Mouse (Mus musculus): ENCODE measurements at regions not wholly inside any gene's neighbourhood (a gene's known extent, or its start where the extent isn't known, plus 50 kb on each side); places are given as distances from the start of the nearest gene placed in this dataset.

GRCm38 (mm10) chr2:51240000-51240399 lies 91.1 kb upstream of the Rnd3 start:
- Histone ChIP-seq H3K9ac (replicated peaks; ENCODE audit: low read depth, low read length) (no peak overlapping the region), H3K9me3 (ENCODE audit: control insufficient read depth, low read length) (no peaks in the 10 kb centered on the region), H3K27ac (ENCODE audit: low read length) (no peak overlapping the region), H3K4me2 (ENCODE audit: low read length) (no peak overlapping the region), H3K4me1 (replicated peaks; ENCODE audit: control insufficient read depth, insufficient read depth, low read length) (peaks cover 12% of the 10 kb centered on the region), H3K36me3 (ENCODE audit: control insufficient read depth, insufficient read depth) (no peaks in the 10 kb centered on the region), H3K4me3 (replicated peaks; ENCODE audit: low read length) (no peak overlapping the region), H3K27me3 (replicated peaks; ENCODE audit: control insufficient read depth, insufficient read depth, low read length) (no peaks in the 10 kb centered on the region)
- WGBS, result 100% methylated on average over 1 of the region's 1 CpGs
- ATAC-seq, result no peak

- Histone ChIP-seq H3K27ac (ENCODE audit: low read length) (no peak overlapping the region), H3K4me3 (replicated peaks; ENCODE audit: low read length) (no peak overlapping the region), H3K27me3 (replicated peaks; ENCODE audit: control insufficient read depth, insufficient read depth, low read length) (no peaks in the 10 kb centered on the region), H3K4me1 (replicated peaks; ENCODE audit: control insufficient read depth, insufficient read depth, low read length) (peaks cover 12% of the 10 kb centered on the region), H3K9ac (replicated peaks; ENCODE audit: low read depth, low read length) (no peak overlapping the region), H3K36me3 (ENCODE audit: control insufficient read depth, insufficient read depth) (no peaks in the 10 kb centered on the region), H3K9me3 (ENCODE audit: control insufficient read depth, low read length) (no peaks in the 10 kb centered on the region), H3K4me2 (ENCODE audit: low read length) (no peak overlapping the region)
- ATAC-seq, result no peak
- WGBS, result 77% methylated on average over 4 of the region's 4 CpGs
These were observed 90.1 kb upstream of the Rnd3 start for GRCm38 (mm10) chr2:51238992-51239391.

GRCm38 (mm10) chr2:51238131-51238931 lies 89.4 kb upstream of the Rnd3 start:
- WGBS, result 12% methylated on average over 16 of the region's 16 CpGs
- Histone ChIP-seq H3K4me1 (replicated peaks; ENCODE audit: control insufficient read depth, insufficient read depth, low read length) (peaks cover 12% of the 10 kb centered on the region), H3K9me3 (ENCODE audit: control insufficient read depth, low read length) (no peaks in the 10 kb centered on the region), H3K9ac (replicated peaks; ENCODE audit: low read depth, low read length) (no peak overlapping the region), H3K36me3 (ENCODE audit: control insufficient read depth, insufficient read depth) (no peaks in the 10 kb centered on the region), H3K27ac (ENCODE audit: low read length) (no peak overlapping the region), H3K4me2 (ENCODE audit: low read length) (peak overlapping the region; percentile 21), H3K4me3 (replicated peaks; ENCODE audit: low read length) (no peak overlapping the region), H3K27me3 (replicated peaks; ENCODE audit: control insufficient read depth, insufficient read depth, low read length) (no peaks in the 10 kb centered on the region)
- ATAC-seq, result 0 out of 2 replicates have a peak, but pooled peaks have one; percentile 33

GRCm38 (mm10) chr2:51237451-51237850 lies 88.5 kb upstream of the Rnd3 start:
- Histone ChIP-seq H3K4me2 (ENCODE audit: low read length) (no peak overlapping the region), H3K9me3 (ENCODE audit: control insufficient read depth, low read length) (no peaks in the 10 kb centered on the region), H3K36me3 (ENCODE audit: control insufficient read depth, insufficient read depth) (no peaks in the 10 kb centered on the region), H3K27ac (ENCODE audit: low read length) (no peak overlapping the region), H3K4me3 (replicated peaks; ENCODE audit: low read length) (no peak overlapping the region), H3K9ac (replicated peaks; ENCODE audit: low read depth, low read length) (no peak overlapping the region), H3K27me3 (replicated peaks; ENCODE audit: control insufficient read depth, insufficient read depth, low read length) (no peaks in the 10 kb centered on the region), H3K4me1 (replicated peaks; ENCODE audit: control insufficient read depth, insufficient read depth, low read length) (peaks cover 12% of the 10 kb centered on the region)
- WGBS, result 77% methylated on average over 10 of the region's 10 CpGs
- no peak for ATAC-seq

GRCm38 (mm10) chr2:51236852-51237251 lies 87.9 kb upstream of the Rnd3 start:
- no peak overlapping the region for H3K4me2 ChIP-seq (ENCODE audit: low read length)
- WGBS, result 82% methylated on average over 3 of the region's 3 CpGs
- peaks cover 11% of the 10 kb centered on the region for H3K4me1 ChIP-seq (replicated peaks; ENCODE audit: control insufficient read depth, insufficient read depth, low read length)
- no peaks in the 10 kb centered on the region for H3K27me3 ChIP-seq (replicated peaks; ENCODE audit: control insufficient read depth, insufficient read depth, low read length)
- H3K9ac ChIP-seq (replicated peaks; ENCODE audit: low read depth, low read length), result no peak overlapping the region
- H3K27ac ChIP-seq (ENCODE audit: low read length), result no peak overlapping the region
- no peak for ATAC-seq
- H3K9me3 ChIP-seq (ENCODE audit: control insufficient read depth, low read length), result no peaks in the 10 kb centered on the region
- no peaks in the 10 kb centered on the region for H3K36me3 ChIP-seq (ENCODE audit: control insufficient read depth, insufficient read depth)
- H3K4me3 ChIP-seq (replicated peaks; ENCODE audit: low read length), result no peak overlapping the region

- ATAC-seq, result no peak
- WGBS, result 66% methylated on average over 5 of the region's 5 CpGs
These were observed 85.5 kb upstream of the Rnd3 start for GRCm38 (mm10) chr2:51234427-51234826.

GRCm38 (mm10) chr2:51222851-51223250 lies 73.9 kb upstream of the Rnd3 start:
- no peak overlapping the region for H3K4me3 ChIP-seq (replicated peaks; ENCODE audit: low read length)
- no peak overlapping the region for H3K9ac ChIP-seq (replicated peaks; ENCODE audit: low read depth, low read length)
- no peak overlapping the region for H3K27ac ChIP-seq (ENCODE audit: low read length)
- ATAC-seq, result no peak
- H3K27me3 ChIP-seq (replicated peaks; ENCODE audit: control insufficient read depth, insufficient read depth, low read length), result no peaks in the 10 kb centered on the region
- no peaks in the 10 kb centered on the region for H3K4me1 ChIP-seq (replicated peaks; ENCODE audit: control insufficient read depth, insufficient read depth, low read length)
- WGBS, result 11% methylated on average over 1 of the region's 1 CpGs
- H3K4me2 ChIP-seq (ENCODE audit: low read length), result no peak overlapping the region
- H3K36me3 ChIP-seq (ENCODE audit: control insufficient read depth, insufficient read depth), result no peaks in the 10 kb centered on the region
- no peaks in the 10 kb centered on the region for H3K9me3 ChIP-seq (ENCODE audit: control insufficient read depth, low read length)

More at GRCm38 (mm10) chr2:51234427-51234826, 85.5 kb upstream of the Rnd3 start:
- Histone ChIP-seq H3K9ac (replicated peaks; ENCODE audit: low read depth, low read length) (no peak overlapping the region), H3K4me3 (replicated peaks; ENCODE audit: low read length) (no peak overlapping the region), H3K36me3 (ENCODE audit: control insufficient read depth, insufficient read depth) (no peaks in the 10 kb centered on the region), H3K9me3 (ENCODE audit: control insufficient read depth, low read length) (no peaks in the 10 kb centered on the region), H3K4me2 (ENCODE audit: low read length) (no peak overlapping the region), H3K27ac (ENCODE audit: low read length) (no peak overlapping the region), H3K27me3 (replicated peaks; ENCODE audit: control insufficient read depth, insufficient read depth, low read length) (no peaks in the 10 kb centered on the region), H3K4me1 (replicated peaks; ENCODE audit: control insufficient read depth, insufficient read depth, low read length) (peaks cover 6% of the 10 kb centered on the region)

- no peak overlapping the region for H3K27ac ChIP-seq (ENCODE audit: low read length)
- no peaks in the 10 kb centered on the region for H3K27me3 ChIP-seq (replicated peaks; ENCODE audit: control insufficient read depth, insufficient read depth, low read length)
- H3K4me3 ChIP-seq (replicated peaks; ENCODE audit: low read length), result no peak overlapping the region
- no peaks in the 10 kb centered on the region for H3K36me3 ChIP-seq (ENCODE audit: control insufficient read depth, insufficient read depth)
- ATAC-seq, result no peak
- H3K4me1 ChIP-seq (replicated peaks; ENCODE audit: control insufficient read depth, insufficient read depth, low read length), result no peaks in the 10 kb centered on the region
- H3K4me2 ChIP-seq (ENCODE audit: low read length), result no peak overlapping the region
- no peak overlapping the region for H3K9ac ChIP-seq (replicated peaks; ENCODE audit: low read depth, low read length)
- WGBS, result 70% methylated on average over 6 of the region's 6 CpGs
- H3K9me3 ChIP-seq (ENCODE audit: control insufficient read depth, low read length), result no peaks in the 10 kb centered on the region
These were observed 70.8 kb upstream of the Rnd3 start for GRCm38 (mm10) chr2:51219714-51220113.

GRCm38 (mm10) chr2:51207150-51208022 lies 58.5 kb upstream of the Rnd3 start:
- Histone ChIP-seq H3K27ac (ENCODE audit: low read length) (no peak overlapping the region), H3K27me3 (replicated peaks; ENCODE audit: control insufficient read depth, insufficient read depth, low read length) (no peaks in the 10 kb centered on the region), H3K4me3 (replicated peaks; ENCODE audit: low read length) (no peak overlapping the region), H3K9me3 (ENCODE audit: control insufficient read depth, low read length) (no peaks in the 10 kb centered on the region), H3K9ac (replicated peaks; ENCODE audit: low read depth, low read length) (no peak overlapping the region), H3K4me2 (ENCODE audit: low read length) (no peak overlapping the region), H3K4me1 (replicated peaks; ENCODE audit: control insufficient read depth, insufficient read depth, low read length) (no peaks in the 10 kb centered on the region), H3K36me3 (ENCODE audit: control insufficient read depth, insufficient read depth) (no peaks in the 10 kb centered on the region)
- WGBS, result 56% methylated on average over 7 of the region's 7 CpGs
- ATAC-seq, result no peak

All from forebrain, embryonic 16.5 days (tissue).